Mouse (Mus musculus) testis, postnatal 10 days (tissue): ENCODE data around the gene Bicd2.

Experiments used
- DNase-seq: peaks from one replicate; pipeline ENCODE4 v3.0.0; 2021; ENCODE audit warnings: low spot score

The Bicd2 gene

DNA sequence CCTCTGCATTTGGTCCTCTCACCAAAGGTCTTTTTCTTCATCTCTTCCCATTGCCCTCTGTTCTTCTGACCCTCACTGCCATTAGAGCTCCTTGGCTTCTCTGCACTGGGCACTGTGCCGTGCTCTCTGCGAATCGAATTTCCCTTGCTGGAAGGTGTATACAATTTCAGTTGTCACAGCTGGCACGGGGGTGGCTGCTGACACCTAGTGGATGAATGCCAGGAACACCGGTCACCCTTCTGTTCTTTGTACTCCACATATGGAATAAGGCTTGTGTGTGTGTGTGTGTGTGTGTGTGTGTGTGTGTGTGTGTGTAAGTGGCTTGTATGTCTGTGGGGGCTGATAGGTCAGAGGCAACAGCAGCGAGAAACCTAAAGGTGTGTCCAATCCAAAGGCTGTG is 58.8 kb downstream of the Bicd2 start:
- DNase-seq, result no peak

GRCm38 (mm10) chr13:49402628-49403027 is 61.2 kb downstream of the Bicd2 start:
- DNase-seq, result no peak

DNA sequence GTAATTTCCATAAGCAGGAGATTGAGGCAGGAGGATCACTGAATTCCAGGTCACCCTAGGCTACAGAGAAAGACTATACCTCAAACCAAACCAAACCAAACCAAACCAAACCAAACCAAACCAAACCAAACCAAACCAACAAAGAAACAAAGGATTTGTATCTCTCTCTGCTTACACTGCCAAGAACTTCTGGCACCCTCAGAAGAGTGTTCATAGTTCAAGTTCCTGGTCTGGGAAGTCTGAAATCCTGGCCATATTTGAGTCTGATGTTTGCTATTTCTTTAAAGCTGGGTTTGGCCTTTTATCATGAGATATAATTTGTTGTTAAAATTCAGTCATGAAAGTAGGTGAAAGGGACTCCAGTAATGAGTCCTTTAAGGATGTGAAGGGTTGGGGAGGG is 66.4 kb downstream of the Bicd2 start:
- no peak for DNase-seq

- peak; percentile 98 for DNase-seq
Measured at GRCm38 (mm10) chr13:49420754-49421605, 79.6 kb downstream of the Bicd2 start, which contains the start of gene Ippk. Gene Ippk (plus strand): TSS chr13:49421249.

- no peak for DNase-seq
Measured at GRCm38 (mm10) chr13:49421606-49421917, 80.2 kb downstream of the Bicd2 start.

DNA sequence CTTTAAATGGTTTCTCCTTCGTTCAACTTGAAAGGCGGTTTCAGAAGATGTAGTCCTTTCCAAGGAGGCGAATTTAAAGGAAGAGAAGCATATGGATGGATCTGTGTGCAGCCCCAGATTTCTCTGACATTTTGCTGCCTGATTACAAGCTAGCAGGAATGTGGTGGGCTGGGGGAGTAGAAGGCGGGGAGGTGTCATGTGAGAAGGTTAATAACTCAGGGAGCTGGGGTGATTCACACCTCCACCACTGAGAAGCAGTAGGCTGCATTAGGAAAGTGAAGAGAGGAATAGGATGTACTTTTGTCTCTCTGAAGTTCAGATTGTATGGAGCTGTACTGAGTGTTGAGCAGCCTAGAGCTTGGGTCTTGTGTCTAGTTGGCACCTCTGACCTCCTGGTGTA is 80.6 kb downstream of the Bicd2 start:
- DNase-seq, result no peak

DNA sequence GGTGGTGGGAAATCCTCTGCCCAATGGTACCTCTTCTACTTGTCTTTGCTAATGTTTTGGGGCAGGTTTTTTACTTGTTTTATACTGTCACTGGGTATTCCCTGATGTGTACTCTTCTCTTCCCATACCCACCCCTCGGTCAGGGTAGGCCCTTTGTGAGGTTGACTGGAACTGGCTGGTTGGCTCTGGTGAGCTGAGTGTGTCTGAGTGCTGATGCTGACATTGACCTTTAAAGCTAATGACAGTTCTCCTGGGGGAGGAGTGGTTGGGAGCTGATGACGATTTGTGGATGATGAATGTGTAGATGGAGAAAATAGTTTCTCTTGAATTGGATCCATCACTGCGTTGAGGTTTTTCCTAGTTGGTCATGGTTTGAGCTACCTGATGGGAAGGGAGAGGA is 85.4 kb downstream of the Bicd2 start:
- no peak for DNase-seq

- DNase-seq, result no peak
Measured at GRCm38 (mm10) chr13:49428042-49428675, 86.8 kb downstream of the Bicd2 start.

GRCm38 (mm10) chr13:49430529-49430928 is 89.1 kb downstream of the Bicd2 start:
- no peak for DNase-seq

GRCm38 (mm10) chr13:49433268-49434029 is 92.1 kb downstream of the Bicd2 start:
- no peak for DNase-seq

- no peak for DNase-seq
Measured at GRCm38 (mm10) chr13:49435745-49436144, 94.4 kb downstream of the Bicd2 start.

DNA sequence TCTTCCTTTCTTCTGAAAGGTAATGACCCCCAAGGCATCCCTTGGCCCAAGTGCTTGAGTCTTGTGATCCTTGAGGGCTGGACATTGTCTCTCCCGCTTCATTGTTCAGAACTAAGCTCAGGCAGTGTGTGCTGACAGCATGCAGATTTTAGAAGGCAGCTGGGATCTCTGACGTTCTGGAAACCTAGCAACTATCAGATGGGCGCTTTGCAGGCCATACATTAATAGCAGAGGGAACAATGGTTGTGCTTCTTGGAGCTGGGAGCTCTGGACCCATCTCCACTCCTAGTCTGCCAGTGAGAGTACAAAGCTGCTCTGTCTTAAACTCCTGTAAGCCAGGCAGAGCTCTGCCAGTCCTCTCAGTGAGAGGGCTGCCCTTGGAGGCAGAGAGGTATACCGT is 94.8 kb downstream of the Bicd2 start:
- DNase-seq, result no peak
